ENCODE assay signal across 9 mouse cellular contexts in the genomic region with DNA sequence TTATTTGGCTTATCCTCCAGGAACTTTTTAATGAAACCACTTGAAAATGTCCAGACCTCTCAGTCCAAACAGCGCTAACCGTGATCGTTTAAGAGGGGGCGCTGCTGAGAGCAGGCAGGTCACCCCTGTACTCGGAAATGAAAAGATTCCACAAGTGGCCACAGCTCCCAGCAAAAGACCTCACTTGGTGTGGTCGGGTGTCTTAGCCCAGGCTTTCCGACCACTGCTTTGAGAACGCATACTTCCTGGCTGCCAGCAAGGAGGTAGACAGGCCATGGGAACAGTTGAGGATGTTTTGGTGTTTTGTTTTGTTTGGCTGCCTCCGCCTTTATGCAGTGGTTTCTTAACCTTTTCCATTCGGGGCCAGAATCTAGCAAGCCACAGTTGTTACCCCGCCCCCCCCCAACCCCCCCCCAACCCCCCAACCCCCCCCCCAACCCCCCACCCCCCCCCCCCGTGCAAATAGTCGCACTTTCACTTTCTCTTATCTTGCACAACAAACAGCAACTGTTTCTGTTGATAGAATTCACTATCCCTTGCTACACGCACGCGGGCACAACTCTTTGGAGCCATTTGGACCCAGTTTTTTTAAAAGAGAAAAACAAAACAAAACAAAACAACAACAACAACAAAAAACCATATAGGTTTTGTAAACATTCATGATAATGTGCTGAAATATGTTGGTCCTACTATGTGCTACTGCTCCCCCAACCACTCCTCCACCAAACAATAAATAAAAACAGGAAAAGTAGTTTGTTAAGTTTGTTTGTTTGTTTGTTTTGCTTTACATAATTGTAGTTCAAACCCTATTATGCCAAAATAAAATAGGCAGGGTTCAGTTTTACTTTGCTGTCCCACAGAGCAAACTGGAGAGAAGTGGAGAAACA. TPM values are rescaled to one million over a fixed set of nuclear protein-coding genes. Genes with fewer than 3 reads are reported as not detected.
DNase-seq lines count a peak whose midpoint lies in the region; ATAC-seq and TF ChIP-seq lines count a peak whose summit lies in the region.
"Had no signal": no experiment of that assay in that cellular context is flagged by ENCODE, and none has a peak within 500 bp of the region (broad histone marks: within the 10 kb centered on the region; RNA-seq: fewer than 3 reads in every experiment).

No protein-coding gene starts in this region.

- peak; percentile 55 for DNase-seq in gastrocnemius, adult 2 months
- no peak for DNase-seq in gastrocnemius, postnatal 4 days (ENCODE audit: low spot score in 2 of 2)
- peak; percentile 14 for DNase-seq in adrenal gland, postnatal 25 days
- peak; percentile 79 for DNase-seq in heart, embryonic 10.5 days (ENCODE audit: low spot score)
- peak; percentile 28 to 55 for DNase-seq in kidney, postnatal 36 days
- no peak for DNase-seq in layer of hippocampus, postnatal 25 days (ENCODE audit: extremely low spot score in 1 of 2, low spot score in 1 of 2)
- no peak for DNase-seq in cerebellum, postnatal 25 days

- H3K4me3 ChIP-seq in gastrocnemius, adult 2 months = peak overlapping the region; percentile 64
- H3K4me3 ChIP-seq in heart, embryonic 10.5 days = peak overlapping the region; percentile 41; the same call in 1 of the 2 replicates
- H3K4me3 ChIP-seq: limb, embryonic 13.5 days had no signal

- intact Hi-C loops in gastrocnemius, adult 2 months (cut with DNase I) = no loop called here

- 33% methylated on average over 15 of the region's 16 CpGs for WGBS in heart, embryonic 10.5 days

- peak; percentile 69 for ATAC-seq in monocyte, adult 5-6 weeks (replicated peaks; ENCODE audit: insufficient number of reproducible peaks, low FRiP score, low TSS enrichment, poor library complexity, severe bottlenecking)

- 0 out of 2 replicates have a peak, but pooled peaks cover under 1% of the 10 kb centered on the region for H3K36me3 ChIP-seq in heart, embryonic 10.5 days

- H3K27me3 ChIP-seq in heart, embryonic 10.5 days (ENCODE audit: insufficient read depth, poor library complexity, severe bottlenecking) = no peaks in the 10 kb centered on the region
- H3K27me3 ChIP-seq: limb, embryonic 13.5 days had no signal

- peak overlapping the region; percentile 72 for H3K27ac ChIP-seq in gastrocnemius, adult 2 months
- H3K27ac ChIP-seq in heart, embryonic 10.5 days = peak overlapping the region; percentile 64; the same call in 1 of the 2 replicates
- H3K27ac ChIP-seq: limb, embryonic 13.5 days had no signal

- TF ChIP-seq CTCF in gastrocnemius, adult 2 months (IDR thresholded peaks at IDR 0.05) = peak; percentile 42

- peaks cover 8% of the 10 kb centered on the region; the same call in 1 of the 2 replicates for H3K4me1 ChIP-seq in heart, embryonic 10.5 days
- H3K4me1 ChIP-seq: limb, embryonic 13.5 days had no signal

- no peaks in the 10 kb centered on the region for H3K9me3 ChIP-seq in heart, embryonic 10.5 days
- H3K9me3 ChIP-seq: limb, embryonic 13.5 days had no signal

RNA-seq across cellular contexts. Expression of gene Zbtb14, which starts 13.5 kb away (rescaled TPM):
- 1 to 10 TPM; 8.3 to 9.1 TPM for total RNA-seq in gastrocnemius, adult 2 months (2021)
- total RNA-seq in gastrocnemius, postnatal 4 days (2021) = 10 to 100 TPM; 12.7 to 14.2 TPM
- 19.7 and 22.7 TPM in 2 replicates for total RNA-seq in adrenal gland, postnatal 25 days (2021)
- 16.9 and 17.7 TPM in 2 replicates for polyA plus RNA-seq in heart, embryonic 10.5 days (2016; fragmentation: Nextera tagmentation; extraction: Ambion mirVana)
- 23.5 to 26.0 TPM (median 24.5 TPM) in 3 replicates for total RNA-seq in monocyte, adult 5-6 weeks (2017)
- total RNA-seq in layer of hippocampus, postnatal 25 days (2021) = 10 to 100 TPM; 21.2 to 21.3 TPM

RNA-seq across cellular contexts. Expression of gene Akain1, which starts 42.7 kb away (rescaled TPM):
- not detected for total RNA-seq in gastrocnemius, adult 2 months (2021)
- total RNA-seq in gastrocnemius, postnatal 4 days (2021) = not detected
- total RNA-seq in adrenal gland, postnatal 25 days (2021) = not detected in 2 replicates
- 0.11 TPM in 1 of 2 replicates, not detected in the other for polyA plus RNA-seq in heart, embryonic 10.5 days (2016; fragmentation: Nextera tagmentation; extraction: Ambion mirVana)
- total RNA-seq in monocyte, adult 5-6 weeks (2017) = not detected in 3 replicates
- 10 to 100 TPM; 12.1 to 15.2 TPM for total RNA-seq in layer of hippocampus, postnatal 25 days (2021)
- polyA plus RNA-seq: limb, embryonic 13.5 days had no signal

Comparison
In these comparisons a context has a peak if more than half of its experiments do, and no peak if none do; other contexts are left out.
1. DNase-seq: peak in gastrocnemius, adult 2 months (single experiment), adrenal gland, postnatal 25 days (single experiment), heart, embryonic 10.5 days (single experiment) and kidney, postnatal 36 days (2 of 2); none in gastrocnemius, postnatal 4 days (0 of 2), layer of hippocampus, postnatal 25 days (0 of 2) and cerebellum, postnatal 25 days (0 of 2).
2. RNA of gene Akain1, which starts 42.7 kb away (total RNA-seq): 12.1 to 15.2 TPM in layer of hippocampus, postnatal 25 days; not detected in gastrocnemius, postnatal 4 days, not detected in adrenal gland, postnatal 25 days, not detected in gastrocnemius, adult 2 months and not detected in monocyte, adult 5-6 weeks; every median in the first group is over 10 times any median in the second.